Mouse (Mus musculus) small intestine, adult 2 months (tissue): ENCODE measurements around the gene Rdm1. TPM values are rescaled to one million over a fixed set of nuclear protein-coding genes. Genes with fewer than 3 reads are reported as not detected.
"Not testable (repeated sequence)": the region's sequence is repeated elsewhere in the genome, so short reads cannot be mapped to it uniquely, and the experiment has no call there.

ENCODE experiments used
- H3K27ac ChIP-seq: fragments of 200-500 bp; 2 replicates; pipeline ENCODE4 v1.5.1; 2012; ENCODE audit warnings: low read depth, low read length, control low read depth, inconsistent platforms; ENCODE audit not compliant: insufficient read depth
- H3K27me3 ChIP-seq: fragments of 200-500 bp; 2 replicates; pipeline ENCODE4 v1.6.1; 2012; ENCODE audit warnings: mild to moderate bottlenecking, moderate library complexity, low read length, inconsistent platforms; ENCODE audit not compliant: control insufficient read depth, insufficient read depth
- H3K36me3 ChIP-seq: fragments of 200-500 bp; 2 replicates; pipeline ENCODE4 v1.6.1; 2012; ENCODE audit warnings: mild to moderate bottlenecking, low read length, control low read depth, inconsistent platforms; ENCODE audit not compliant: control insufficient read depth, insufficient read depth
- H3K4me1 ChIP-seq: fragments of 200-500 bp; 2 replicates; pipeline ENCODE4 v1.6.1; 2012; ENCODE audit warnings: low read length, inconsistent platforms, mixed read lengths; ENCODE audit not compliant: control insufficient read depth, insufficient read depth, insufficient read length
- H3K4me3 ChIP-seq: fragments of 200-500 bp; 2 replicates; pipeline ENCODE4 v1.5.1; 2012; ENCODE audit warnings: low read depth, mild to moderate bottlenecking, control low read depth, inconsistent platforms, low read length, moderate library complexity
- CTCF ChIP-seq: fragments of 200-500 bp; IDR thresholded peaks from 2 replicates; pipeline ENCODE4 v1.5.1; 2012; ENCODE audit warnings: low read depth, mild to moderate bottlenecking, control low read depth, inconsistent platforms, low read length, moderate library complexity, mixed read lengths; ENCODE audit not compliant: insufficient replicate concordance, insufficient read length; ENCODE audit errors: extremely low read depth
- POLR2A ChIP-seq: fragments of 200-500 bp; IDR thresholded peaks from 2 replicates; pipeline ENCODE4 v1.6.1; 2012; ENCODE audit warnings: low read depth, mild to moderate bottlenecking, control low read depth, inconsistent platforms, low read length, moderate library complexity
- WGBS: fragments of 180-500 bp; shearing (Covaris S2); methylation state at CpG from one replicate; pipeline ENCODE4 v1.1.7; 2018; 5-methylcytosine and 5-hydroxymethylcytosine counted together
- polyA plus RNA-seq: library from polyadenylated mRNA; depleted of rRNA; stranded (reverse); fragments of >200 nt; gene quantifications from 2 replicates; pipeline ENCODE4 v1.2.3, GENCODE M21; 2012

Gene Rdm1
- polyA plus RNA-seq, 1 experiment, result 12.4 TPM

DNA sequence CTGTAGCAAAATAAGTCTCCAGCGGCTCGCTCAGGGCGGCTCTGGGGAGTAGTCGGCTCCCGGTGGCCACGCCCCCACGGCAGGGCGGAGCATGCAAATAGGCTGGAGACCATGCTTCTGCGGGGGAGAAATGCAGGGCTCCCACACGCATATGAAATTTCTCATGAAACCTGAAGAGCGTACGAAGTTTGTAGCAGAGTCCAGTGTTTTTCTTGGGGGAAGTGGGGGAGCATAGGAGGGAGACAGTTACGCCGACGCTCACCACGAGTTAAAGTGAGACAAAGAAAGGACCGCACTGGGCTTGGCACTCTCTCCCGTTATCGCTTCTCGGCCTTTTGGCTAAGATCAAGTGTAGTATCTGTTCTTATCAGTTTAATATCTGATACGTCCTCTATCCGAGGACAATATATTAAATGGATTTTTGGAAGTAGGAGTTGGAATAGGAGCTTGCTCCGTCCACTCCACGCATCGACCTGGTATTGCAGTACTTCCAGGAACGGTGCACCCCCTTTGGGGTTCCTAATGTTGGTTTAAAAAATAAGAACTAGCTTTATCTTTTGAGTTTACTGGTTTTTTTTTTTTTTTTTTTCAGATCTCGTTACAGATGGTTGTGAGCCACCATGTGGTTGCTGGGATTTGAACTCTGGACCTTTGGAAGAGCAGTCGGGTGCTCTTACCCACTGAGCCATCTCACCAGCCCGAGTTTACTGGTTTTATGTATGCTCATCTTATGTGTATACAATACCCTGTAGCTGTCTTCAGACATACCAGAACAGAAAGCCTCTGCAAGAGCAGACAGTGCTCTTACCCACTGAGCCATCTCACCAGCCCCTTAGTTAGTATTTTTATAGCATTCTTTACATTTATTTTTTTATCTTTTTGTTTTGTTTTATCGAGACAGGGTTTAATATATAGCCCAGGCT is 22.2 kb upstream of the Rdm1 start:
- 1% methylated on average over 30 of the region's 30 CpGs for WGBS
- TF ChIP-seq POLR2A, result 0 out of 2 replicates have a peak, but pooled peaks have one; percentile 19
- peak overlapping the region; percentile 45 for H3K4me3 ChIP-seq
- not testable (repeated sequence) for H3K27ac ChIP-seq, H3K36me3 ChIP-seq, H3K27me3 ChIP-seq, H3K4me1 ChIP-seq

DNA sequence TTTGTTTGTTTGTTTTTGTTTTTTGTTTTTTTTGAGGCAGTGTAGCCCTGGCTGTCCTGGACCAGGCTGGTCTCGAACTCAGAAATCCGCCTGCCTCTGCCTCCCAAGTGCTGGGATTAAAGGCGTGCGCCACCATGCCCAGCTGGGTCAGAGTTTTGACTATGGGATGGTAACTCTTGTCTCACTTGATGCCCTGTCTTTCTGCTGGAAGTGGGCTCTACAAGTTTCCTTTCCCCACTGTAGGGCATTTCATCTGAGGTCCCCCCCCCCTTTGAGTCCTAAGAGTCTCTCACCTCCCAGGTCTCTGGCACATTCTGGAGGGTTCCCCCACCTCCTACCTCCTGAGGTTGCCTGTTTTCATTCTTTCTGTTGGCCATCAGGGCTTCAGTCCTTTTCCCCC is 19.9 kb upstream of the Rdm1 start:
- WGBS, result 80% methylated on average over 4 of the region's 4 CpGs
- not testable (repeated sequence) for H3K4me1 ChIP-seq, H3K36me3 ChIP-seq, H3K27ac ChIP-seq, H3K4me3 ChIP-seq, H3K27me3 ChIP-seq

DNA sequence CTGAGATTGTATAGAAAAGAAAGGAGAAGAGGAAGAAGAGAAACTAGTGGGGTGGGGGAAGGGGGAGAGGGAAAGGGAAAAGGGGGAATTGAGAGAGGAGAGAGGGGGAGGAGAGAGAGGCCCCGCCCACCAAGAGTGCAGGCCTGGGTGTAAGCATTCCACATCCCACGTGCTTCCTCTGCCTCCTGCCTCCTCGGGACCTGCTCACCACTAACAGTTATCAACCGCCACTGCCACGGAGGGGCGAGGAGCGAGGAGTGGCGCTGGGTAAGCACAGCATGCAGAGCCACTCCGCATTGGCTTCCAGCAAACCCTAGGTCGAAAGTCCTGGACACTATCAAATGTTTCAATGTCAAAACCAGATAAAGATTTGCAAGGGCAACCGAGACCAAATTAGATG is 16.6 kb upstream of the Rdm1 start:
- H3K36me3 ChIP-seq, result no peaks in the 10 kb centered on the region
- no peaks in the 10 kb centered on the region for H3K27me3 ChIP-seq
- H3K4me3 ChIP-seq, result no peak overlapping the region
- WGBS, result 7% methylated on average over 11 of the region's 11 CpGs
- H3K4me1 ChIP-seq, result peaks cover 5% of the 10 kb centered on the region
- no peak overlapping the region for H3K27ac ChIP-seq
- TF ChIP-seq CTCF (no peak), POLR2A (no peak)

- Histone ChIP-seq H3K4me1 (peaks cover 8% of the 10 kb centered on the region), H3K4me3 (no peak overlapping the region), H3K27me3 (no peaks in the 10 kb centered on the region), H3K36me3 (no peaks in the 10 kb centered on the region), H3K27ac (no peak overlapping the region)
- TF ChIP-seq CTCF (no peak), POLR2A (no peak)
- WGBS, result 79% methylated on average over 6 of the region's 6 CpGs
Observed at GRCm38 (mm10) chr11:101613596-101613995, 13.4 kb upstream of the Rdm1 start.

DNA sequence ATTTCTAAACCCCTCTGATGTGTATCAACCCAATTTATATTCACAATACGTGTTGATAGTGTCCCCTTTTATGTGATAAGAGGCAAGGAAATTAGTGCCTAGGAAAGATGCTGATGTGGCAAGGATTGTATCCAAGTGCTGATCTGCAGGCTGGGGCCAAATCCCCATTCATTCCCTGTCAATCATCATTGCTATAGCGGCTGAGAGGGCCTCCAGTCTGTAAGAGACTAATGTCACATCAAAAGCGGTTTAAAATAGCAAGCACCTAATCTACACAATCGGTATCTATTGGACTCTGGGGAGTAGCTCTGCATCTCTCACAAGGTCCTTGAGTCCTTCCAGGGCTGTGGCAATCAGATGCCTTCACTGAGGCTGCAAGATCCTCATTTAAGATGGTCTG is 12.9 kb upstream of the Rdm1 start:
- Histone ChIP-seq H3K27me3 (no peaks in the 10 kb centered on the region; the same call in 1 of the 2 replicates), H3K36me3 (no peaks in the 10 kb centered on the region), H3K27ac (no peak overlapping the region), H3K4me1 (peaks cover 8% of the 10 kb centered on the region), H3K4me3 (no peak overlapping the region)
- WGBS, result 69% methylated on average over 4 of the region's 4 CpGs
- TF ChIP-seq POLR2A, result no peak
- no peak for TF ChIP-seq CTCF

DNA sequence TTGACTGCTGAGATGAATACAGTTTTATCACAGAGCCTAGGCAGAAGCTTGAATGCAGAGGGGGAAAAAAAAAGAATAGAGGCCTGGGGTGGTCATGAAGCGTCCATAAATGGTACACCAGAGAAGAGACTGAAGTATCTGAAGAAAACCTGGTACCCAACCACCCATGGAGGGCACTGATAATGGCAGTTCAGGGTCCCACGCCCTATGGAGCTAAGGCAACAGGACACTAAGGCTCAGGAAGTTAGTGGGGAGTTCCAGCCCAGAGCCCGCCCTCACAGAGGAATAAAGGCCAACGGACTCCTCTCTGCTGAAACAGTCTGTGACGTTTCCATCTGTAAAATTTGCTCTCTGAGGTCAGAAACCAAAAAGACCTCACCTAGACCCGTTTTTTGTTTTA is 11.6 kb upstream of the Rdm1 start:
- WGBS, result 71% methylated on average over 6 of the region's 6 CpGs
- H3K36me3 ChIP-seq, result no peaks in the 10 kb centered on the region
- no peaks in the 10 kb centered on the region; the same call in 1 of the 2 replicates for H3K27me3 ChIP-seq
- no peak overlapping the region for H3K4me3 ChIP-seq
- no peak for TF ChIP-seq POLR2A
- no peak for TF ChIP-seq CTCF
- H3K4me1 ChIP-seq, result peaks cover 8% of the 10 kb centered on the region
- H3K27ac ChIP-seq, result no peak overlapping the region

DNA sequence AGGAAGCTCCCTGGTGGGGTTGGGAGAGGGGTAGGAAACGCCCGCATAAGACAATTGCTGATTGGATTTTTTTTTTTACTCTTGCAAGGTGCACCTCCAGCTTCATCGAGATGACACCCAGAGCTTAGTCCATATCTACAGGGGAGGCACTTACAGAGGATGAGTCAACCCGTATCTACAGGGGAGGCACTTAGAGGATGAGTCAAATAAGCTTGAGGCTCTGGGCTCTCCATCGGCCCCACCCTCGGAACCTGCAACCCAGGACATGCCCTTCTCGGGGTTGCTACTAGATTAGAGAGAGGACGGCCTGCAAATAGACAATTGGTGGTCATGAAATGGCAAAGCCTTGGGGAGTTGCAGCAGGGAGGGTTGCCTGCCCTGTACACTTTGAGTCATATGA is 10.9 kb upstream of the Rdm1 start:
- TF ChIP-seq CTCF, result no peak
- no peak for TF ChIP-seq POLR2A
- WGBS, result 83% methylated on average over 8 of the region's 8 CpGs
- Histone ChIP-seq H3K4me1 (peaks cover 6% of the 10 kb centered on the region; the same call in 1 of the 2 replicates), H3K36me3 (no peaks in the 10 kb centered on the region), H3K4me3 (no peak overlapping the region), H3K27ac (no peak overlapping the region), H3K27me3 (no peaks in the 10 kb centered on the region; the same call in 1 of the 2 replicates)
